Comparison of ENCODE assay signal across 8 mouse cellular contexts in genomic region chr19:12013228-12013627, GRCm38 (mm10). TPM values are rescaled to one million over a fixed set of nuclear protein-coding genes. Genes with fewer than 3 reads are reported as not detected.
DNase-seq lines count a peak whose midpoint lies in the region; ATAC-seq lines count a peak whose summit lies in the region.

No protein-coding gene starts in this region.

- peak; percentile 57 for DNase-seq in layer of hippocampus, adult 11-12 months (ENCODE audit: low spot score)
- DNase-seq in layer of hippocampus, postnatal 25 days (ENCODE audit: extremely low spot score in 1 of 2, low spot score in 1 of 2), result no peak
- peak; percentile 41 to 46 for DNase-seq in cerebellum, postnatal 14 days
- peak; percentile 55 for DNase-seq in gastrocnemius, postnatal 14 days
- peak; percentile 80 for DNase-seq in intestine, embryonic 14.5 days (ENCODE audit: low spot score)
- DNase-seq in liver, result peak; percentile 39

- H3K27ac ChIP-seq in intestine, embryonic 14.5 days (ENCODE audit: low read depth), result peak overlapping the region; percentile 22; the same call in 1 of the 2 replicates
- H3K27ac ChIP-seq in midbrain, embryonic 16.5 days (ENCODE audit: low read length), result no peak overlapping the region
- no peak overlapping the region for H3K27ac ChIP-seq in stomach, embryonic 15.5 days

- no peaks in the 10 kb centered on the region for H3K4me1 ChIP-seq in intestine, embryonic 14.5 days (replicated peaks; ENCODE audit: control insufficient read depth, insufficient read depth, low read length)
- H3K4me1 ChIP-seq in midbrain, embryonic 16.5 days (ENCODE audit: control insufficient read depth, insufficient read depth, low read length), result 0 out of 2 replicates have a peak, but pooled peaks cover 2% of the 10 kb centered on the region
- H3K4me1 ChIP-seq in stomach, embryonic 15.5 days, result peaks cover 6% of the 10 kb centered on the region; the same call in 1 of the 2 replicates

- WGBS in intestine, embryonic 14.5 days, result 0% methylated on average over 9 of the region's 12 CpGs
- 0% methylated on average over 12 of the region's 12 CpGs for WGBS in midbrain, embryonic 16.5 days
- 0% methylated on average over 10 of the region's 12 CpGs for WGBS in stomach, embryonic 15.5 days

- no peak for ATAC-seq in intestine, embryonic 14.5 days (replicated peaks; ENCODE audit: low FRiP score, low TSS enrichment, low read depth)
- no peak for ATAC-seq in midbrain, embryonic 16.5 days
- ATAC-seq in stomach, embryonic 15.5 days (ENCODE audit: insufficient read depth, low FRiP score, low read depth), result no peak

- no peaks in the 10 kb centered on the region for H3K9me3 ChIP-seq in intestine, embryonic 14.5 days (ENCODE audit: control insufficient read depth, low read length)
- no peaks in the 10 kb centered on the region for H3K9me3 ChIP-seq in midbrain, embryonic 16.5 days (replicated peaks; ENCODE audit: control insufficient read depth, low read length, poor library complexity, severe bottlenecking)
- no peaks in the 10 kb centered on the region for H3K9me3 ChIP-seq in stomach, embryonic 15.5 days

- peak overlapping the region; percentile 81 for H3K9ac ChIP-seq in intestine, embryonic 14.5 days (ENCODE audit: low read length)
- peak overlapping the region; percentile 53 for H3K9ac ChIP-seq in midbrain, embryonic 16.5 days (ENCODE audit: low read depth, low read length)
- H3K9ac ChIP-seq in stomach, embryonic 15.5 days, result no peak overlapping the region

- no peaks in the 10 kb centered on the region for H3K36me3 ChIP-seq in intestine, embryonic 14.5 days (ENCODE audit: control insufficient read depth, insufficient read depth, low read length)
- no peaks in the 10 kb centered on the region for H3K36me3 ChIP-seq in midbrain, embryonic 16.5 days (ENCODE audit: control insufficient read depth, insufficient read depth, low read length)
- no peaks in the 10 kb centered on the region for H3K36me3 ChIP-seq in stomach, embryonic 15.5 days

- peak overlapping the region; percentile 80 for H3K4me3 ChIP-seq in intestine, embryonic 14.5 days (ENCODE audit: low read depth, low read length)
- H3K4me3 ChIP-seq in midbrain, embryonic 16.5 days (ENCODE audit: low read depth, low read length), result peak overlapping the region; percentile 58
- peak overlapping the region; percentile 69 for H3K4me3 ChIP-seq in stomach, embryonic 15.5 days (replicated peaks)

- intact Hi-C loops in gastrocnemius, postnatal 14 days (cut with DNase I; ENCODE audit: low total_unique reads), result loop anchor here (5.0 kb wide), 1 partner anchor 236 kb away; no protein-coding TSS in a partner anchor

- H3K4me2 ChIP-seq in intestine, embryonic 14.5 days (ENCODE audit: low read length), result peak overlapping the region; percentile 65
- peak overlapping the region; percentile 77 for H3K4me2 ChIP-seq in midbrain, embryonic 16.5 days (ENCODE audit: low read length)
- H3K4me2 ChIP-seq in stomach, embryonic 15.5 days, result peak overlapping the region; percentile 75

- no peaks in the 10 kb centered on the region for H3K27me3 ChIP-seq in intestine, embryonic 14.5 days (replicated peaks; ENCODE audit: control insufficient read depth, insufficient read depth, low read length)
- H3K27me3 ChIP-seq in midbrain, embryonic 16.5 days (ENCODE audit: control insufficient read depth, insufficient read depth, low read depth, low read length), result no peaks in the 10 kb centered on the region
- H3K27me3 ChIP-seq in stomach, embryonic 15.5 days (replicated peaks), result no peaks in the 10 kb centered on the region

RNA-seq across cellular contexts. Expression of gene Olfr1423, which starts 27.9 kb away (rescaled TPM):
- not detected for total RNA-seq in layer of hippocampus, postnatal 25 days (2021)
- total RNA-seq in gastrocnemius, postnatal 14 days (2021), result not detected
- polyA plus RNA-seq in intestine, embryonic 14.5 days (2014; fragmentation: Nextera tagmentation; extraction: Ambion mirVana), result not detected in 2 replicates
- not detected in 2 replicates for polyA plus RNA-seq in midbrain, embryonic 16.5 days (2015; fragmentation: Nextera tagmentation; extraction: Ambion mirVana)
- not detected in 2 replicates for polyA plus RNA-seq in stomach, embryonic 15.5 days (2015; fragmentation: Nextera tagmentation; extraction: Ambion mirVana)

RNA-seq across cellular contexts. Expression of gene Osbp, which starts 47.5 kb away (rescaled TPM):
- total RNA-seq in layer of hippocampus, postnatal 25 days (2021), result 10 to 100 TPM; 52.9 to 54.8 TPM
- total RNA-seq in gastrocnemius, postnatal 14 days (2021), result 10 to 100 TPM; 70.8 to 71.5 TPM
- polyA plus RNA-seq in intestine, embryonic 14.5 days (2014; fragmentation: Nextera tagmentation; extraction: Ambion mirVana), result 8.8 and 9.0 TPM in 2 replicates
- 3.3 and 3.6 TPM in 2 replicates for polyA plus RNA-seq in midbrain, embryonic 16.5 days (2015; fragmentation: Nextera tagmentation; extraction: Ambion mirVana)
- polyA plus RNA-seq in stomach, embryonic 15.5 days (2015; fragmentation: Nextera tagmentation; extraction: Ambion mirVana), result 4.9 and 5.0 TPM in 2 replicates

RNA-seq across cellular contexts. Expression of gene Olfr1424, which starts 49.3 kb away (rescaled TPM):
- not detected for total RNA-seq in layer of hippocampus, postnatal 25 days (2021)
- total RNA-seq in gastrocnemius, postnatal 14 days (2021), result not detected
- polyA plus RNA-seq in intestine, embryonic 14.5 days (2014; fragmentation: Nextera tagmentation; extraction: Ambion mirVana), result 0.12 TPM in 1 of 2 replicates, not detected in the other
- not detected in 2 replicates for polyA plus RNA-seq in midbrain, embryonic 16.5 days (2015; fragmentation: Nextera tagmentation; extraction: Ambion mirVana)
- not detected in 2 replicates for polyA plus RNA-seq in stomach, embryonic 15.5 days (2015; fragmentation: Nextera tagmentation; extraction: Ambion mirVana)

Comparison
In these comparisons a context has a peak if more than half of its experiments do, and no peak if none do; other contexts are left out.
1. DNase-seq: peak in layer of hippocampus, adult 11-12 months (single experiment), cerebellum, postnatal 14 days (2 of 2), gastrocnemius, postnatal 14 days (single experiment), intestine, embryonic 14.5 days (single experiment) and liver (single experiment); none in layer of hippocampus, postnatal 25 days (0 of 2).
2. Peak in every context shown above with its lines, with median percentiles within 50 percentile points of each other: H3K4me2 ChIP-seq and H3K4me3 ChIP-seq.